Mouse (Mus musculus): ENCODE measurements around the gene Kcnd2. TPM values are rescaled to one million over a fixed set of nuclear protein-coding genes. Genes with fewer than 3 reads are reported as not detected.

Gene Kcnd2
- total and polyA plus RNA-seq, 2 experiments from 2014 or later, result 44.6 to 95.2 TPM

DNA sequence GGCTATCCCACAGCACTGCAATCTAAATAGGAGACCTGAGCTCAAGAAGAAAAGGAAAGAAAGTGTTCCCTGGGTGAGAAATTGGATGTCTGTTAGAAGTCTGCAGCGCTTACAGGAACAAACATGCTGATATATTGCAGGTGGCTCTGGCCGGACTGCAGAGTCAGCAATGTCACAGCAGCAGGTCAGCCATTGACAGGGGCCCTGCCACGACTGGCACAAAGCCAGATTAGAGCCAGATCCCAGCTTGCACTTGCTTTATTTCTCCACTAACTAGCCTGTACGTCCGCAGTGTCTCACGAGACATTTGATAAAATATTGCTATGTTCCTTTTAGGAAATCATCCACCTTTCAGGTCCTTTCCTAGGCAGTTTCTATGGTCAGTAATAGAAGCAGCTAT lies 468.9 kb downstream of the Kcnd2 start:
- H3K9ac ChIP-seq (replicated peaks; ENCODE audit: low read length, poor library complexity, severe bottlenecking), result no peak overlapping the region
- TF ChIP-seq CTCF (IDR thresholded peaks at IDR 0.05), result no peak
- no peaks in the 10 kb centered on the region for H3K9me3 ChIP-seq (ENCODE audit: low read length)
- no peak for ATAC-seq (ENCODE audit: low FRiP score)
- DNase-seq (ENCODE audit: low spot score), result peak; percentile 61
- WGBS, result 39% methylated on average over 6 of the region's 6 CpGs
- H3K4me1 ChIP-seq (ENCODE audit: insufficient read depth, low read length), result no peaks in the 10 kb centered on the region
- H3K27me3 ChIP-seq (ENCODE audit: insufficient read depth, low read length), result no peaks in the 10 kb centered on the region
- H3K4me3 ChIP-seq (ENCODE audit: low read depth, low read length), result no peak overlapping the region
- no peak overlapping the region for H3K27ac ChIP-seq (ENCODE audit: low read depth, low read length)
- H3K4me2 ChIP-seq (ENCODE audit: low read depth, low read length, poor library complexity, severe bottlenecking), result no peak overlapping the region
- no peaks in the 10 kb centered on the region for H3K36me3 ChIP-seq (ENCODE audit: insufficient read depth, low read length)

DNA sequence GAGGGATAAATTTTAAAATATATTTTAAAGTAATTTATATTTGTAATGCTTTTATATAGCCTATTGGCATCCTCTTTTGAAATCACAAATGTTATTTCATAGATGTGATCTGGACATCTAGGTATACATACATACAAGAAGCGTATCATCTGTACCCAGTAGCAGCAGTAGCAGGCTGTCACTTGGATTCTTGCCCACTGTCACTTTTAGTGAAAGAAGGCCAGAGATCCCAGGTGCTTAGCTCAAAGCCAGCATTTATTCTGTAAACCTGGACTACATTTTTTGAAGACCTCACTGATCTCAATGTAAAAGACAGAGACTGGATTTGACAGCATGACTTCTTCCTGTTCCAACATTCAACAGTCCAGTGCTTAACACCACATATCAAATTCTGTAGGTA lies 471.1 kb downstream of the Kcnd2 start:
- Histone ChIP-seq H3K4me1 (ENCODE audit: insufficient read depth, low read length) (no peaks in the 10 kb centered on the region), H3K4me3 (ENCODE audit: low read depth, low read length) (no peak overlapping the region), H3K27ac (ENCODE audit: low read depth, low read length) (no peak overlapping the region), H3K36me3 (ENCODE audit: insufficient read depth, low read length) (no peaks in the 10 kb centered on the region), H3K4me2 (ENCODE audit: low read depth, low read length, poor library complexity, severe bottlenecking) (no peak overlapping the region), H3K9me3 (ENCODE audit: low read length) (no peaks in the 10 kb centered on the region), H3K27me3 (ENCODE audit: insufficient read depth, low read length) (no peaks in the 10 kb centered on the region), H3K9ac (replicated peaks; ENCODE audit: low read length, poor library complexity, severe bottlenecking) (no peak overlapping the region)
- 92% methylated on average over 1 of the region's 1 CpGs for WGBS
- no peak for DNase-seq (ENCODE audit: low spot score)
- ATAC-seq (ENCODE audit: low FRiP score), result no peak
- no peak for TF ChIP-seq CTCF (IDR thresholded peaks at IDR 0.05)

DNA sequence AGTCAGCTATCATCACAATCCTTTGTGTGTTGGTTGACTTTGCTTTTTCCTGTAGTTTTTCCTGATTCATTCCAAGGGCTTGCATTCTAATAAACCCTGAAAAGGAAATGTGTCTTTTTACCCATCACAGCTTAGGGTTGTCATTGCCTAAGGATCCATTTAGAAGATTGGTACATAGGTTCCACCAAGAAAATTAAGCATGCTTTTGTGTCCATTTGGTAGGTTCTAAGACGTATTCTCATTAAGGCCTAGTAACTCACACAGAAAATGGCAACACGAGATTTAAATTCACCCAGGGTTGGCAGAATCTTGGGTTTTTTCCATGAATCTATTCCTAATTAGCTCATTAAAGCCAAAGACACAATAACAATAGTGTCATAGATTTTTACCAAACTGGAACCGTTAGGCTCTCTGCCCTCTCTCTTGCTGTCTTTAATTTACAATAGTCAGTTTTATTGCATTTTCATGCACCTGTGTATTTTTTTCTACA lies 477.6 kb downstream of the Kcnd2 start:
- H3K4me1 ChIP-seq (ENCODE audit: insufficient read depth, low read length), result no peaks in the 10 kb centered on the region
- WGBS, result 72% methylated on average over 3 of the region's 3 CpGs
- H3K27ac ChIP-seq (ENCODE audit: low read depth, low read length), result no peak overlapping the region

DNA sequence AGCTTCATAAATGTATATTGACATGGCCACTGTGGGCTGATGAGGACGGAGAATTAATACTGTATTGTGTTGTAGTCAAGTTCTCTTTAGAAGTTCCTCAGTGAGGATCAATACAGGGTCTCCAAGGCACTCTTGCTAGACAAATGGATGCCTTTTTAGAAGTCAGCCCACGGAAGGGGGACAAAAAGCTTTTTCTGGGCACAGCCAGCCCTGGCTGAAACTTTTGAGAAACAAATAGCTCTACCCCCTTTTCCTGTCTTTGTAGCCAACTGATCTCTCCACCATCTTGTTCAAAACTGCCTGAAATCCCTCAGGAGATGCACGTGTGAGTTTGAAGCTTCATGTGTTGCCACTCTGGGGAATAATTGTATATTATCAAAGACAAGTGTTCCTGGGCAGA lies 482.3 kb downstream of the Kcnd2 start:
- DNase-seq (ENCODE audit: low spot score), result peak; percentile 52
- Histone ChIP-seq H3K4me2 (ENCODE audit: low read depth, low read length, poor library complexity, severe bottlenecking) (no peak overlapping the region), H3K4me3 (ENCODE audit: low read depth, low read length) (no peak overlapping the region), H3K4me1 (ENCODE audit: insufficient read depth, low read length) (no peaks in the 10 kb centered on the region), H3K27ac (ENCODE audit: low read depth, low read length) (no peak overlapping the region; the same call in 1 of the 2 replicates), H3K36me3 (ENCODE audit: insufficient read depth, low read length) (no peaks in the 10 kb centered on the region), H3K9me3 (ENCODE audit: low read length) (no peaks in the 10 kb centered on the region), H3K27me3 (ENCODE audit: insufficient read depth, low read length) (no peaks in the 10 kb centered on the region), H3K9ac (replicated peaks; ENCODE audit: low read length, poor library complexity, severe bottlenecking) (no peak overlapping the region)
- 62% methylated on average over 3 of the region's 3 CpGs for WGBS
- TF ChIP-seq CTCF (IDR thresholded peaks at IDR 0.05), result no peak
- ATAC-seq (ENCODE audit: low FRiP score), result no peak; the same call in 1 of the 2 replicates

More for the DNA sequence above, 477.6 kb downstream of the Kcnd2 start:
- no peaks in the 10 kb centered on the region for H3K36me3 ChIP-seq (ENCODE audit: insufficient read depth, low read length)
- no peak overlapping the region for H3K4me2 ChIP-seq (ENCODE audit: low read depth, low read length, poor library complexity, severe bottlenecking)
- no peak overlapping the region for H3K4me3 ChIP-seq (ENCODE audit: low read depth, low read length)
- no peak for DNase-seq (ENCODE audit: low spot score)
- no peaks in the 10 kb centered on the region for H3K9me3 ChIP-seq (ENCODE audit: low read length)
- TF ChIP-seq CTCF (IDR thresholded peaks at IDR 0.05), result no peak
- H3K27me3 ChIP-seq (ENCODE audit: insufficient read depth, low read length), result no peaks in the 10 kb centered on the region
- H3K9ac ChIP-seq (replicated peaks; ENCODE audit: low read length, poor library complexity, severe bottlenecking), result no peak overlapping the region
- no peak for ATAC-seq (ENCODE audit: low FRiP score)

DNA sequence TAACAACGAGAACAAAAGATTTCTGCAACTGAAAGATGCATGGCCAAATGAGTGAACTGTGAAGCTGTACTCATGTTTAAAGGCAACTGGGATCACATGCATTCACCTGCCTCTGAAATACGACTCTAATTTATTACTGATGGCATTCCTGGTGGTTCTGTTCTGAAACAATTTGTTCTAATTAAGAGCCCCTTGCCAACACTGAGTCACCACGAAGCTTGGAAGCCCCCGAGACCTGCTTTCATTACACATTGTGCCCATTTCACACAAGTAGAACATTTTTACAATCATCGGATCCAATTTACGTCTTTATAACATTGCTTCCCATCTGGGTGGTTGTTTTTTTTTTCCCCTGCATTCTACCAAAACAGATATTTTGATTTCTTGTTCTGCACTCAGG lies 485.8 kb downstream of the Kcnd2 start:
- H3K27me3 ChIP-seq (ENCODE audit: insufficient read depth, low read length), result no peaks in the 10 kb centered on the region
- 86% methylated on average over 6 of the region's 6 CpGs for WGBS
- peak; percentile 11 for DNase-seq (ENCODE audit: low spot score)
- H3K4me1 ChIP-seq (ENCODE audit: insufficient read depth, low read length), result no peaks in the 10 kb centered on the region
- H3K36me3 ChIP-seq (ENCODE audit: insufficient read depth, low read length), result no peaks in the 10 kb centered on the region
- H3K9me3 ChIP-seq (ENCODE audit: low read length), result no peaks in the 10 kb centered on the region
- H3K4me2 ChIP-seq (ENCODE audit: low read depth, low read length, poor library complexity, severe bottlenecking), result no peak overlapping the region
- H3K9ac ChIP-seq (replicated peaks; ENCODE audit: low read length, poor library complexity, severe bottlenecking), result no peak overlapping the region
- H3K27ac ChIP-seq (ENCODE audit: low read depth, low read length), result no peak overlapping the region
- TF ChIP-seq CTCF (IDR thresholded peaks at IDR 0.05), result no peak
- no peak overlapping the region for H3K4me3 ChIP-seq (ENCODE audit: low read depth, low read length)
- no peak for ATAC-seq (ENCODE audit: low FRiP score)

DNA sequence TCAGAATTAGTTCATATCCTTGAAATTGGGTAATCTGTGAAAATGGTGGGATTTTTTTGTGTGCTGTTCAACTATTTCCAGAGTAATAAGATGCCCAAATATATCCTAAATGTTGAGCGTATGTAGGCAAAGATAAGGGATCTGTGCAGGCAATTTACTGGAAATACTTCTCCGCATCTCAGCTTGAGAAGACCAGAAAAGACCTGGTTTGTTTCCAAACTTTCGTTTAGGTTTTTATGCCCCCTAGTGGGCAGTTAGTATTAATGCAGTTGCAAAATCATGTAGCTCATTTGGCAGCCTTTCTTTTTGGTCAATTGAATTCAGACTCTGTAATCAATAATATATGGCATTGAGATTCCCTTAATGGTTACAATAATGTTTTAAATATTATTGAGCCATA lies 493.9 kb downstream of the Kcnd2 start:
- WGBS, result 12% methylated on average over 3 of the region's 3 CpGs
- peak; percentile 85 for TF ChIP-seq CTCF (IDR thresholded peaks at IDR 0.05)
- Histone ChIP-seq H3K27me3 (ENCODE audit: insufficient read depth, low read length) (no peaks in the 10 kb centered on the region), H3K27ac (ENCODE audit: low read depth, low read length) (no peak overlapping the region), H3K36me3 (ENCODE audit: insufficient read depth, low read length) (no peaks in the 10 kb centered on the region), H3K9me3 (ENCODE audit: low read length) (no peaks in the 10 kb centered on the region), H3K4me1 (ENCODE audit: insufficient read depth, low read length) (no peaks in the 10 kb centered on the region), H3K4me2 (ENCODE audit: low read depth, low read length, poor library complexity, severe bottlenecking) (no peak overlapping the region), H3K9ac (replicated peaks; ENCODE audit: low read length, poor library complexity, severe bottlenecking) (no peak overlapping the region), H3K4me3 (ENCODE audit: low read depth, low read length) (no peak overlapping the region)
- ATAC-seq (ENCODE audit: low FRiP score), result no peak
- DNase-seq (ENCODE audit: low spot score), result peak; percentile 89

All from midbrain, postnatal 0 days (tissue).